Mouse (Mus musculus) MEL (cell line): Measurements from ENCODE around the gene Gm21976.

Experiments
- CHD2 ChIP-seq: IDR thresholded peaks from 2 replicates; pipeline ENCODE4 v1.6.1; 2011; ENCODE audit warnings: low read length, improper control_type of control experiment
- CTCF ChIP-seq, 3 experiments: IDR thresholded peaks in 2 of 3; conservative IDR thresholded peaks in 1 of 3; 2 replicates each; pipeline ENCODE4 v1.5.1; 2011 to 2012; ENCODE audit warnings: low read length in 3 of 3, low read depth in 2 of 3, mild to moderate bottlenecking in 2 of 3, improper control_type of control experiment in 1 of 3, inconsistent platforms in 1 of 3, mixed read lengths in 1 of 3, moderate library complexity in 1 of 3; ENCODE audit not compliant: control insufficient read depth in 1 of 3, insufficient read depth in 1 of 3, poor library complexity in 1 of 3, severe bottlenecking in 1 of 3
- HCFC1 ChIP-seq: IDR thresholded peaks from 2 replicates; pipeline ENCODE4 v1.6.1; 2012; ENCODE audit warnings: low read depth, mild to moderate bottlenecking, inconsistent platforms, low read length, improper control_type of control experiment, moderate library complexity
- KAT2A ChIP-seq: conservative IDR thresholded peaks from 2 replicates; pipeline ENCODE4 v1.6.1; 2012; ENCODE audit warnings: low read depth, low read length, improper control_type of control experiment, inconsistent platforms
- MAX ChIP-seq: IDR thresholded peaks from 2 replicates; pipeline ENCODE4 v1.6.1; 2011; ENCODE audit warnings: low read length, improper control_type of control experiment
- MAZ ChIP-seq: IDR thresholded peaks from 2 replicates; pipeline ENCODE4 v1.6.1; 2012; ENCODE audit warnings: low read depth, mild to moderate bottlenecking, inconsistent platforms, low read length, improper control_type of control experiment
- POLR2A ChIP-seq, 2 experiments: IDR thresholded peaks; 2 replicates each; pipeline ENCODE4 v1.6.1; 2011 to 2012; ENCODE audit warnings: low read length in 2 of 2, mild to moderate bottlenecking in 2 of 2, control low read depth in 1 of 2, improper control_type of control experiment in 1 of 2, low read depth in 1 of 2, moderate library complexity in 1 of 2; ENCODE audit not compliant: control insufficient read depth in 1 of 2, insufficient read depth in 1 of 2, poor library complexity in 1 of 2
- RCOR1 ChIP-seq: IDR thresholded peaks from 2 replicates; pipeline ENCODE4 v1.6.1; 2012; ENCODE audit warnings: low read depth, mild to moderate bottlenecking, inconsistent platforms, low read length, improper control_type of control experiment
- UBTF ChIP-seq: IDR thresholded peaks from 2 replicates; pipeline ENCODE4 v1.6.1; 2012; ENCODE audit warnings: low read depth, mild to moderate bottlenecking, inconsistent platforms, low read length, improper control_type of control experiment, moderate library complexity, borderline replicate concordance; ENCODE audit not compliant: insufficient read depth
- USF1 ChIP-seq: IDR thresholded peaks from 2 replicates; pipeline ENCODE4 v1.6.1; 2014; ENCODE audit warnings: low read depth, mild to moderate bottlenecking, inconsistent platforms, low read length, improper control_type of control experiment, moderate library complexity
- ZKSCAN1 ChIP-seq: IDR thresholded peaks from 2 replicates; pipeline ENCODE4 v1.6.1; 2012; ENCODE audit warnings: low read depth, mild to moderate bottlenecking, inconsistent platforms, low read length, improper control_type of control experiment, moderate library complexity
- ZNF384 ChIP-seq: IDR thresholded peaks from 2 replicates; pipeline ENCODE4 v1.6.1; 2012; ENCODE audit warnings: low read depth, mild to moderate bottlenecking, inconsistent platforms, low read length, improper control_type of control experiment

DNA sequence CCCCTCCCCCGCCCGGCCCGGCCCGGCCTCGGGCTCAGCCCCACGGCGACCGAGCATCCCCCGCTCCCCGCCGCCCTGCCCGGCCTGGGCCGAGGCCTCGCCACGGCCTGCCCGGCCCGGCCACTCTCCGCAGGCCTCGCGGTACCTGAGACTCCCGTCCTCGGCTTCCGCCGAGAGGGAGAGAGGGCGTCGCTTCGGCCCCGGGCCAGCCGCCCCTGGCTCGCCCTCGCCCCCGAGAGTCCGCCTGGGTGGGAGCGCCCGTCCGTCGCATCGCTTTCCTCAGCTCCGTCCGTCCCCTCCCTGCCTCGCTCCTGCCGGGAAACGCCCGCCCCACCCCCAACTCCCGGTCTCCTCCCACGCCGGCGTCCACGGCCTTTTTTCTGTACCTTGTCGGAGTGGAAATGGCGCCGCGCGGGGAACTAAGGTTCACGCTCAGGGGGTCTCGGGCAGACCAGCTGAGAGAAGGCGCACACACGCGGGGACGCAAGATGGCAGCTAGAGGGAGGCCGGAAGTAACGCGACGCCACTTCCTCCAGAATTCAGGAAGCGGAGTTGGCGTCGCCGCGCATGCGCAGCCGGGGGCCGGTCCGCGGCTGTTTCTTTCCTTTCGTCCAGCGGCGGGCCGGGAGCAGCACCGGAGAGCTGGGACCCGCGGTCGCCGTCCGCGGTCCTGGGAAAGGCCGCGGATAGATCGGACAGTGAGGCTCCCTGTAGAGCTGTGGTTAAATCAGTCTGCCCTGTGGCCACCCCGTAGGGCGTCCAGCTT lies 37.0 kb downstream of the Gm21976 start, which contains the start of gene Btf3:
- TF ChIP-seq RCOR1 = no peak
- TF ChIP-seq POLR2A (IDR thresholded peaks at IDR 0.05; ENCODE audit: control insufficient read depth in 1 of 2, insufficient read depth in 1 of 2, low read depth in 1 of 2, low read length in 2 of 2, poor library complexity in 1 of 2) = peak; percentile 87 to 90
- TF ChIP-seq MAX = peak; percentile 41; the same call in 1 of the 2 replicates
- no peak for TF ChIP-seq CTCF (IDR thresholded peaks at IDR 0.05 in 2 of 3, conservative IDR thresholded peaks at IDR 0.05 in 1 of 3; ENCODE audit: control insufficient read depth in 1 of 3, insufficient read depth in 1 of 3, low read depth in 2 of 3, low read length in 3 of 3, poor library complexity in 1 of 3, severe bottlenecking in 1 of 3)
- TF ChIP-seq KAT2A = no peak; the same call in 1 of the 2 replicates
- TF ChIP-seq CHD2 = no peak
- TF ChIP-seq MAZ = no peak
- TF ChIP-seq ZNF384 = no peak
- 0 out of 2 replicates have a peak, but pooled peaks have one; percentile 33 for TF ChIP-seq UBTF
- no peak for TF ChIP-seq ZKSCAN1
- TF ChIP-seq HCFC1 = peak; percentile 84
- TF ChIP-seq USF1 = no peak
